Mouse (Mus musculus) megakaryocyte, embryonic 14.5 days (primary cell): ENCODE results near the gene Sass6.

Experiments used
- FLI1 ChIP-seq: IDR thresholded peaks from 2 replicates; pipeline ENCODE4 v1.6.1; 2012; ENCODE audit warnings: low read length, inconsistent platforms, mixed read lengths
- GATA1 ChIP-seq: IDR thresholded peaks from 3 replicates; pipeline ENCODE4 v1.6.1; 2012; ENCODE audit warnings: mixed read lengths, low read length, inconsistent platforms, borderline replicate concordance

DNA sequence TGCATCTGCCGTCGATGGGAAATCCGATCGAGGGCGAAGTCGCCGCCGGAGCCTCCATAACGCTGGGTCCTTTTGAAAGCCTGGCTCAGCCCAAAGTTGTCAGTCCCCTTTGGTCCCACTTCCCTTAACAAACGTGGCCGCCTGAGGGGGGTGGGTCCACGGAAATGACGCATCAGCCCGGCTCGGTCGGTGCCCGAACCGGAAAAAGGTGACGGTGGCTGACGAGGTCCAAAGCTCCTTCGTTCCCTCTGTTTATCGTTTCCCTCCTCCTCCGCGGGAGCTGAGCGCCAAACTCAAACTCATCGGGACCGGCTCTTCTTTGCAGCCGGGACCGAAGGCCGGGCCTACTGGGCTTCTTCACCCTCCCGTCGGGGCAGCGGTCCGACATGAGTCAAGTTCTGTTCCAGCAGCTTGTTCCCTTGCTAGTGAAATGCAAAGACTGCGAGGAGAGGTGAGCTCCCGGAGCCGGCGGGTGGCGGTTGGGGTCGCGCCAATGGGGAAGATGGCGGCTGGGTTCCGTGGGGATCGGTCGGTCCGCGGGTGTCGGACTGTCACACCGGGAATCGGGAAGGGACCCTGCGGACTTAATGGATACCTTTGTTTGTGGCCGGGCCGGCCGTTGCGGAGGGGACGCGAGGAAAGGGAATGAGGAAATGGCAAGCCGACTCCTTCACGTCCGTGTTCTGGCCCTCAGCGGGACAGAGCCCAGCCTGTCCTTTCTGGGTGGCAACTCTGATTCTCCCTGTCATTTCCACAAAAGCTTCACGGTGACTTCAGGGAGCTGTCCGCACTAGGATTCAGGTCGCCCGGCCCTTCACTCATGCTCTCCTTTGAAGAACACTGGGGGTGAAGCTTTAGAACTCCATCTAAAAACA, at the start of gene Sass6:
- TF ChIP-seq FLI1: peak; percentile 52; the same call in 1 of the 2 replicates
- TF ChIP-seq GATA1: no peak
